Mouse (Mus musculus) kidney, adult 2 months (tissue): ENCODE data around the gene Grm8.

Experiments used
- CTCF ChIP-seq: fragments of 200-500 bp; conservative IDR thresholded peaks from 2 replicates; pipeline ENCODE4 v1.5.1; 2011; ENCODE audit warnings: low read depth, mild to moderate bottlenecking, control low read depth, low read length, moderate library complexity, mixed read lengths; ENCODE audit not compliant: insufficient read depth, insufficient read length
- POLR2A ChIP-seq: fragments of 200-500 bp; IDR thresholded peaks from one replicate; pipeline ENCODE4 v1.6.1; 2011; ENCODE audit warnings: low read depth, low read length, control low read depth

DNA sequence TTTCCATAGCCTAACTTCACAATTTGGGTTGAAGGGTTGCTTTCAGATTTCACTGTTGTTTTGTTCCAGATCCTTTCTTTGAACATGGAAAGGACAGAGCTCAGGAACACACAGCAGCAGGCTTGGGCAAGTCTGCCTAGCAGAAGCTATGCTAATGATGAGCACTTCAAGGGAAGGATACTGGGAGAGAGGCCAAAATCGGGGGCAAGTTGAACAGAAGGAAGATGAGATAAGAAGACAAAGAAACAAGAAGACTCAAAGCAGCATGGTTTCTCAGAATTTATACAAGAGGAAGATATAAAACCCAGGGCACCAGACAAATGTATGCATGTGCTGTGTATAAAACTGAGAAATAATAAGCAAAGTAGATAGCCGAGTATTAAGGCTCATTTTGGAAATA, 786.7 kb downstream of the Grm8 start:
- no peak for TF ChIP-seq POLR2A
- no peak for TF ChIP-seq CTCF
